Mouse (Mus musculus): ENCODE data around the gene Mettl15. TPM values are rescaled to one million over a fixed set of nuclear protein-coding genes. Genes with fewer than 3 reads are reported as not detected.

Mettl15 gene
- total RNA-seq, 1 experiment from 2014 or later = 10.4 TPM

- DNase-seq = no peak
Measured at GRCm38 (mm10) chr2:109156131-109156530, 124.4 kb downstream of the Mettl15 start.

GRCm38 (mm10) chr2:109153402-109154050 is 127.0 kb downstream of the Mettl15 start:
- DNase-seq = peak; percentile 18

- DNase-seq = no peak
Measured at GRCm38 (mm10) chr2:109147292-109147691, 133.3 kb downstream of the Mettl15 start.

GRCm38 (mm10) chr2:109144410-109144809 is 136.1 kb downstream of the Mettl15 start:
- DNase-seq = no peak

- no peak for DNase-seq
Measured at GRCm38 (mm10) chr2:109140330-109140729, 140.2 kb downstream of the Mettl15 start.

- no peak for DNase-seq
Measured at GRCm38 (mm10) chr2:109137276-109137675, 143.3 kb downstream of the Mettl15 start.

- no peak for DNase-seq
Measured at GRCm38 (mm10) chr2:109130718-109131117, 149.8 kb downstream of the Mettl15 start.

- DNase-seq = no peak
Measured at GRCm38 (mm10) chr2:109129921-109130320, 150.6 kb downstream of the Mettl15 start.

- no peak for DNase-seq
Measured at GRCm38 (mm10) chr2:109105773-109106484, 174.6 kb downstream of the Mettl15 start.

- DNase-seq = no peak
Measured at GRCm38 (mm10) chr2:109049686-109050085, 230.9 kb downstream of the Mettl15 start.

Small RNA genes within 50 kb of the gene (microRNA-seq; reads per million reads assigned to microRNA genes)
- 0 reads per million in 2 experiments for gene Gm24115

Other genes starting within 250 kb of the Mettl15 start
- gene Kif18a, start within 50 bp of the Mettl15 start, total RNA-seq (2021) = 1.9 and 3.8 TPM in 2 replicates